Mouse (Mus musculus) limb, embryonic 14.5 days (tissue): ENCODE results near the gene Fgfr2. TPM values are rescaled to one million over a fixed set of nuclear protein-coding genes. Genes with fewer than 3 reads are reported as not detected.

Experiments used
- ATAC-seq: fragments of 200-750 bp; cut with Nextera tagmentation; 2 replicates; pipeline ENCODE4 v1.8.0; 2017; ENCODE audit warnings: low read depth, moderate number of reproducible peaks, moderate TSS enrichment; ENCODE audit not compliant: low FRiP score
- DNase-seq: peaks from one replicate; pipeline ENCODE4 v3.0.0-alpha.2; 2015; ENCODE audit warnings: low spot score
- H3K27ac ChIP-seq: fragments of 300-500 bp; sonication (generic); replicated peaks from 2 replicates; pipeline ENCODE4 v1.5.1; 2014; ENCODE audit warnings: low read depth, mild to moderate bottlenecking, low read length, moderate library complexity, mixed read lengths
- H3K27me3 ChIP-seq: fragments of 300-500 bp; sonication (generic); 2 replicates; pipeline ENCODE4 v1.6.1; 2014; ENCODE audit warnings: low read length, mixed read lengths; ENCODE audit not compliant: control insufficient read depth, insufficient read depth
- H3K36me3 ChIP-seq: fragments of 300-500 bp; sonication (generic); 2 replicates; pipeline ENCODE4 v1.6.1; 2014; ENCODE audit warnings: mild to moderate bottlenecking, low read length, moderate library complexity, mixed read lengths; ENCODE audit not compliant: control insufficient read depth, insufficient read depth
- H3K4me1 ChIP-seq: fragments of 300-500 bp; sonication (generic); 2 replicates; pipeline ENCODE4 v1.6.1; 2014; ENCODE audit warnings: antibody characterized with exemption, low read length, mixed read lengths; ENCODE audit not compliant: control insufficient read depth, insufficient read depth
- H3K4me2 ChIP-seq: fragments of 300-500 bp; sonication (generic); replicated peaks from 2 replicates; pipeline ENCODE4 v1.6.1; 2014; ENCODE audit warnings: low read depth, mild to moderate bottlenecking, low read length, moderate library complexity; ENCODE audit not compliant: severe bottlenecking
- H3K4me3 ChIP-seq: fragments of 300-500 bp; sonication (generic); replicated peaks from 2 replicates; pipeline ENCODE4 v1.5.1; 2014; ENCODE audit warnings: low read length
- H3K9ac ChIP-seq: fragments of 300-500 bp; sonication (generic); 2 replicates; pipeline ENCODE4 v1.6.1; 2014; ENCODE audit warnings: mild to moderate bottlenecking, low read depth, low read length, moderate library complexity; ENCODE audit not compliant: severe bottlenecking
- H3K9me3 ChIP-seq: fragments of 300-500 bp; sonication (generic); 2 replicates; pipeline ENCODE4 v1.6.1; 2016; ENCODE audit warnings: low read length; ENCODE audit not compliant: control insufficient read depth
- POLR2A ChIP-seq: fragments of 200-500 bp; IDR thresholded peaks from 2 replicates; pipeline ENCODE4 v1.8.0; 2012; ENCODE audit warnings: inconsistent platforms, mild to moderate bottlenecking, moderate library complexity, borderline replicate concordance; ENCODE audit not compliant: insufficient read depth, insufficient read length; ENCODE audit errors: extremely low read depth
- WGBS: fragments of 180-500 bp; shearing (Covaris S2); extraction: QIAGEN DNeasy Blood & Tissue Kit; methylation state at CpG from one replicate; pipeline ENCODE4 v1.1.7; 2014; 5-methylcytosine and 5-hydroxymethylcytosine counted together
- polyA plus RNA-seq, 2 experiments: library from polyadenylated mRNA; depleted of rRNA in 1 of 2; stranded (reverse) in 1 of 2; unstranded in 1 of 2; fragments of >200 nt; fragmentation: Nextera tagmentation in 1 of 2; extraction: Ambion mirVana in 1 of 2; gene quantifications; 2 replicates each; pipeline versions ENCODE4 v1.2.1 to v1.2.3; 2012 to 2014

Gene Fgfr2
- polyA plus RNA-seq, 2 experiments: 131 to 133 TPM

DNA sequence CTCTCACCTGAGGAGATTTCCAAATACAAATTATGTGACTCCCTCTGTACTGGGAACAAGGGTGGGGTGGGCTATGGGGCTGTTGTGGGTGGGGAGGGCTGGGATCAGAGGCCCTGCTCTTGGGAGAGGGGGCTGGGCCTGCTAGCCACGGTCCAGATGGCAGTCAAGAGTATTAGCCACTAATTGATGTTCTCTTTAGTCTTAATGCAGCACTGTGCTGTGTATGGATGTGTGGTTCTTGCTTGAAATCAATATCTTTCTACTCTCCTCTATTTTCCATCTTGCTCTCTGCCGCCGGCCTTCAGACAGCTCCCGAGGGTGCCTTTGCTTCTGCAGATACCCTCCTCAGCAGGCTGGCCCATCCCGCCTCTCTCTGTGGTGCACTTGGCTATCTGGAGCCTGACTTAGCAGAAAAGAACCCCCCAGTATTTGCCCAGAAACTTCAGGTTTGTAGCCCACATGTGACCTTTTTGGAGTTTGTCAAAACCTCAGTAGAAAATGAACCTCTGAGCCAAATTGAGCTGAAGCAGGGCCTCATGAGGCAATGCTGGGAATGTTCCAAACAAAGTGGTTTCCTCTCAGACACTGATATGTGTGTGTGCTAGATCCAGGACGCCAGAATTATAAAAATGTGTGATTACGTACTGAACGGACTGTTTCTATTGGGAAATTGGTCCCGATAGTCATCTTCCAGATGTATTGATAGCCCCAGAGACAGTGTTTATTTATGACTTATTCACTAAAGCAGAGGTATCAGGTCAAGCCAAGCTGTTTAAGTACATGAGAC is 2379.7 kb downstream of the Fgfr2 start:
- no peak overlapping the region for H3K9ac ChIP-seq
- DNase-seq: peak; percentile 55
- no peak overlapping the region for H3K4me2 ChIP-seq
- 0 out of 2 replicates have a peak overlapping the region, but pooled peaks have one; percentile 43 for H3K27ac ChIP-seq
- H3K4me1 ChIP-seq: 0 out of 2 replicates have a peak, but pooled peaks cover 6% of the 10 kb centered on the region
- H3K4me3 ChIP-seq: no peak overlapping the region
- WGBS: 73% methylated on average over 9 of the region's 9 CpGs
- H3K9me3 ChIP-seq: no peaks in the 10 kb centered on the region
- ATAC-seq: peak; percentile 51
- TF ChIP-seq POLR2A: no peak
- no peaks in the 10 kb centered on the region for H3K27me3 ChIP-seq
- H3K36me3 ChIP-seq: peaks cover 90% of the 10 kb centered on the region

DNA sequence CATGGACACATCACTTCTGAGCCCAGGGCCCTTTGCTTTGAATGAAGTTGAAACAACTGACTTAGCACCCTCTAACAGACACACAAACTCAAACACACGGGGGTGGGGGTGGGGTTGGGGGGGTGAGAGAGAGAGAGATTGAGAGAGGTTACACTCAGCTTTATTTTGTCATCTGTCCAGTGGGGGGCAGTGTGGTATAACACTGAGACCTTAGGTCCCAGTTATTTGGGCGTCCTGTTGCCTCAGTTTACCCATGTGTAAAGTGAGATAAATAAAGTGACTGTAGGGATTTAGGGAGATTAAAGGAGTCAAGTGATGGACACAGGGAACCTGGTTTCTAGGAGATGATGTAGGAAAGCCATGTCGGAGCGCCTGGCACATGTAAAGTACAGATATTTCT is 2382.1 kb downstream of the Fgfr2 start:
- WGBS: 80% methylated on average over 4 of the region's 4 CpGs
- Histone ChIP-seq H3K36me3 (peaks cover 90% of the 10 kb centered on the region), H3K27ac (no peak overlapping the region), H3K9me3 (no peaks in the 10 kb centered on the region), H3K4me3 (no peak overlapping the region), H3K4me1 (0 out of 2 replicates have a peak, but pooled peaks cover 6% of the 10 kb centered on the region), H3K27me3 (no peaks in the 10 kb centered on the region), H3K9ac (no peak overlapping the region), H3K4me2 (no peak overlapping the region)
- TF ChIP-seq POLR2A: no peak
- no peak for ATAC-seq
- DNase-seq: no peak

DNA sequence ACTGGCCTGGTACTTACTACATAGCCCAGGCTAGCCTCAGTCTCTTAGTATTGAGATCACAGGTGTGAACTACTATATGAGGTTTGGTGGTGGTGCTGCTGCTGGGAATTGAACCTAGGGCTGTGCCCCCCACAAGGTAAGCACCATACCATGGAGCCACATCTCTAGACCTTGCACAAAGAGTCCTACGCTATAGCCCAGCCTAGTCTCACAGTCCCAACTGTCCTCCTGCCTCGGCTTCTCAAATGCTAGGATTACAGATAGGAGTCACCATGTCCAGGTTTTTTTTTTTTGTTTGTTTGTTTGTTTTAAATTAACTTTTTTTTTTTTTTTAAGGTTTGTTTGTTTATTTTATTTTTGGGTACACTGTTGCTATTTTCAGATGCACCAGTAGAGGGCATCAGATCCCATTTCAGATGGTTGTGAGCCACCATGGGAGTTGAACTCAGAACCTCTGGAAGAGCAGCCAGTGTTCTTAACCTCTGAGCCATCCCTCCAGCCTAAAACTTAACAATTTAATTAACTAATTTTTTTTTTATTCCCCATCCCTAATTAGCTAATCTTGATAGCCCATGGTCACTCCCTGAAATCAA is 2388.9 kb downstream of the Fgfr2 start:
- H3K9ac ChIP-seq: no peak overlapping the region

DNA sequence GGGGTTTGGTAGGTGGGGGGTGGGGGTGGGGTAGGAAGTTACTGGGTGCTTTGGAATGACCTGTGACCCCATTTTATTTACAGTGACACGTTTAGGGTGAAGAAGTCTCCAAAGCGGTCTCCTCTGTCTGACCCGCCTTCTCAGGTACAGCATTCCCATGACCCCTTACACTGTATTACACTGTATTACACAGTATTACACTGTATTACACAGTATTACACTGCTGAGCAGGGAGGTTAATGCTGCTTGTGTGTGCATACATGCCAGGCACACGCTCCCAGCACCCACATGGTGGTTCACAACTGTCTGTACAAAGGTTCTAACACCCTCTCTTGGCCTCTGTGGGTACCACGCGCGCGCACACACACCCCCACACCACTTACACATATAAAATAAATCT is 2389.7 kb downstream of the Fgfr2 start:
- H3K4me1 ChIP-seq: no peaks in the 10 kb centered on the region
- ATAC-seq (no peak), DNase-seq (no peak)
- WGBS: 91% methylated on average over 8 of the region's 8 CpGs
- no peaks in the 10 kb centered on the region for H3K27me3 ChIP-seq
- no peak overlapping the region for H3K4me2 ChIP-seq
- H3K4me3 ChIP-seq: no peak overlapping the region
- H3K36me3 ChIP-seq: peaks cover 63% of the 10 kb centered on the region
- no peak for TF ChIP-seq POLR2A
- no peaks in the 10 kb centered on the region for H3K9me3 ChIP-seq
- H3K27ac ChIP-seq: no peak overlapping the region
- no peak overlapping the region for H3K9ac ChIP-seq

More for the DNA sequence above, 2388.9 kb downstream of the Fgfr2 start:
- DNase-seq (no peak), ATAC-seq (no peak)
- Histone ChIP-seq H3K4me3 (no peak overlapping the region), H3K9me3 (no peaks in the 10 kb centered on the region), H3K27ac (no peak overlapping the region), H3K4me1 (no peaks in the 10 kb centered on the region), H3K4me2 (no peak overlapping the region), H3K36me3 (peaks cover 56% of the 10 kb centered on the region), H3K27me3 (no peaks in the 10 kb centered on the region)
- 85% methylated on average over 2 of the region's 2 CpGs for WGBS
- TF ChIP-seq POLR2A: no peak

DNA sequence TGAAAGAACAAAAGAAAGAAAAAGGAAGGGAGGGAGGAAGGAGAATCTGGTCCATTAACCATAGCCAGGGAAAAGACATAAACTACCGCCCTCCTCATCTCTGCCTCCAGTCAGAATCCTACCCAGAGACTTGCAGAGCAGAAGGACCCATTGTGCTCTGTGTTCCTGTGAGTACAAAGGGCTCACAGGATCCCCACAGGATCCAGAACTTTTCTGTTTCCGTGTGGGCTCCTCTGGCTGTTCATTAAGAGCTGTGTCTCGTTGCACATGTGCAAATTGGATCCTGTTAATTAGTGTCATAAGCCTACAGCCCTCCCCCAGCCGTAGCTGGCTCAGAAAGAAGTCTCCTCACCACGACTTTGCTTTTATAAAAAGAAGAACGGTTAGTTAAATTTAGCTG is 2390.2 kb downstream of the Fgfr2 start:
- WGBS: 49% methylated on average over 6 of the region's 6 CpGs
- Histone ChIP-seq H3K27me3 (no peaks in the 10 kb centered on the region), H3K4me3 (no peak overlapping the region), H3K9ac (no peak overlapping the region), H3K9me3 (no peaks in the 10 kb centered on the region), H3K4me1 (no peaks in the 10 kb centered on the region), H3K27ac (no peak overlapping the region), H3K4me2 (no peak overlapping the region), H3K36me3 (peaks cover 62% of the 10 kb centered on the region)
- no peak for ATAC-seq
- DNase-seq: no peak
- TF ChIP-seq POLR2A: no peak
